Mouse (Mus musculus) ES-Bruce4 (cell line): ENCODE results near the gene Mtmr11. TPM values are rescaled to one million over a fixed set of nuclear protein-coding genes. Genes with fewer than 3 reads are reported as not detected.

Experiments
- H3K27ac ChIP-seq: 2 replicates; pipeline ENCODE4 v1.5.1; 2012; ENCODE audit warnings: low read length, inconsistent platforms; ENCODE audit not compliant: insufficient read depth
- H3K27me3 ChIP-seq: 2 replicates; pipeline ENCODE4 v1.6.1; 2012; ENCODE audit warnings: mild to moderate bottlenecking, low read length, inconsistent platforms; ENCODE audit not compliant: control insufficient read depth, poor library complexity, insufficient read depth, severe bottlenecking
- H3K36me3 ChIP-seq: 2 replicates; pipeline ENCODE4 v1.6.1; 2012; ENCODE audit warnings: inconsistent platforms, mild to moderate bottlenecking, low read length, moderate library complexity; ENCODE audit not compliant: control insufficient read depth, poor library complexity, insufficient read depth, severe bottlenecking
- H3K4me1 ChIP-seq: one replicate; pipeline ENCODE4 v1.8.1; 2011; ENCODE audit warnings: low read length; ENCODE audit not compliant: control insufficient read depth, insufficient read depth
- H3K4me3 ChIP-seq: 2 replicates; pipeline ENCODE4 v1.5.1; 2011; ENCODE audit warnings: low read depth, mild to moderate bottlenecking, low read length
- H3K9ac ChIP-seq: 2 replicates; pipeline ENCODE4 v1.6.1; 2012; ENCODE audit warnings: low read depth, mild to moderate bottlenecking, inconsistent platforms; ENCODE audit not compliant: poor library complexity, severe bottlenecking
- H3K9me3 ChIP-seq: replicated peaks from 2 replicates; pipeline ENCODE4 v1.6.1; 2012; ENCODE audit warnings: mild to moderate bottlenecking, low read length, inconsistent platforms; ENCODE audit not compliant: control insufficient read depth, poor library complexity, insufficient read depth, severe bottlenecking
- CTCF ChIP-seq: IDR thresholded peaks from one replicate; pipeline ENCODE4 v1.8.1; 2011; ENCODE audit warnings: low read depth, low read length
- EP300 ChIP-seq: IDR thresholded peaks from 2 replicates; pipeline ENCODE4 v1.6.1; 2011; ENCODE audit warnings: low read depth, low read length; ENCODE audit not compliant: insufficient read depth
- POLR2A ChIP-seq: IDR thresholded peaks from one replicate; pipeline ENCODE4 v1.8.1; 2011; ENCODE audit warnings: low read length; ENCODE audit not compliant: insufficient read depth
- polyA plus RNA-seq: library from polyadenylated mRNA; stranded (reverse); fragments of >200 nt; gene quantifications from 2 replicates; pipeline ENCODE4 v1.2.4, GENCODE M21; 2011; ENCODE audit warnings: low read depth; ENCODE audit not compliant: missing spikeins, insufficient read depth, insufficient read length

The Mtmr11 gene
- 4.3 and 7.4 TPM in 2 replicates for polyA plus RNA-seq

GRCm38 (mm10) chr3:96161869-96162840, at the start of gene Mtmr11:
TSS of gene Mtmr11 (plus strand) at chr3:96162004.
- H3K9me3 ChIP-seq = no peaks in the 10 kb centered on the region
- H3K9ac ChIP-seq = peak within 1 kb of the TSS; percentile 42
- no peak for TF ChIP-seq EP300
- no peak for TF ChIP-seq CTCF
- no peak for TF ChIP-seq POLR2A
- H3K4me3 ChIP-seq = peak within 1 kb of the TSS; percentile 64
- peaks cover 5% of the 10 kb centered on the region for H3K4me1 ChIP-seq
- no peaks in the 10 kb centered on the region for H3K27me3 ChIP-seq
- H3K36me3 ChIP-seq = no peaks in the 10 kb centered on the region
- peak within 1 kb of the TSS; percentile 86 for H3K27ac ChIP-seq

- Histone ChIP-seq H3K4me3 (no peak overlapping the region), H3K27ac (no peak overlapping the region), H3K9me3 (no peaks in the 10 kb centered on the region), H3K9ac (no peak overlapping the region), H3K36me3 (peaks cover 2% of the 10 kb centered on the region; the same call in 1 of the 2 replicates), H3K27me3 (no peaks in the 10 kb centered on the region), H3K4me1 (no peaks in the 10 kb centered on the region)
- TF ChIP-seq EP300 (no peak), CTCF (no peak), POLR2A (no peak)
Observed at GRCm38 (mm10) chr3:96113251-96113650, 48.6 kb upstream of the Mtmr11 start.

DNA sequence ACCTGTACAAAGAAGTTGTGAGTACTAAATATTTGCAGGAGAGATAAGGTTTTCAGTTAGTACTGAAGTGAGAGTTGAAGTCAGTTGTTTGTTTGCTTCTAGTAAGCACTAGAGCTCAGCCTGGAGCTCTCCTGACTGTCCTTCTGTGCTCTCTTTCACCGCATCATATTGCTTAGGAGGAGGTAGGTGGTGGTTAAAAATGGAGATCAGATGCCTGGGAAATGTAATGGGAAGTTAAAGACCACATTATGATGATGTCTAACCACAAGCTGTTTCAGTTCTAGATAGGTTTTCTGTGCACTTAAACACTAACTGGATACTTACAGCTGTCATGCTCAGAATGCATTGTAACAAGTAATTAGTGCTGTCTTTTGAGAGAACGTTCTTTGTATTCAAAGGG, 43.7 kb upstream of the Mtmr11 start:
- Histone ChIP-seq H3K9ac (no peak overlapping the region), H3K9me3 (no peaks in the 10 kb centered on the region), H3K36me3 (peaks cover 2% of the 10 kb centered on the region; the same call in 1 of the 2 replicates), H3K27ac (no peak overlapping the region), H3K4me3 (no peak overlapping the region), H3K27me3 (no peaks in the 10 kb centered on the region), H3K4me1 (no peaks in the 10 kb centered on the region)
- TF ChIP-seq POLR2A = no peak
- no peak for TF ChIP-seq CTCF
- no peak for TF ChIP-seq EP300

GRCm38 (mm10) chr3:96118702-96119101, 43.1 kb upstream of the Mtmr11 start:
- Histone ChIP-seq H3K4me1 (no peaks in the 10 kb centered on the region), H3K4me3 (no peak overlapping the region), H3K9me3 (no peaks in the 10 kb centered on the region), H3K27me3 (no peaks in the 10 kb centered on the region), H3K9ac (no peak overlapping the region), H3K27ac (no peak overlapping the region), H3K36me3 (peaks cover 2% of the 10 kb centered on the region; the same call in 1 of the 2 replicates)
- TF ChIP-seq POLR2A (no peak), EP300 (no peak), CTCF (no peak)

DNA sequence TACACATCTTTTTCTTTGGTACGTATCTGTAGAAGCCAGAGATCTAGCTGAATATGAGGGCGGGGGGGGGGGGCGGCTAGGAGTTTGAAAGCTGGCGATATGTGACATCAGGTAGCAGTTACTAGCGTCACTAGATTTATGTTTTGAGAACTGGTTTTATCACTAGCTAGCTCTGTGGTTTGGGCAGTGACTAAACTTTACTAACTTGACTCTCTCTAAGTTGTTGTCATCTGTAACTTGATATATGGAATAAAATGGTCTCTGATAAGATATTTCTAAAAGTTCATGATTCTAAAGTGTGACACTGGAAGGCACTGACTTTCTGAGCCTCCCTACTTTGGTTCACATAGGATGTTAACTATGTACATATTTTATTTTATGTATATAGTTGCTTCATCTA, 37.6 kb upstream of the Mtmr11 start:
- no peak for TF ChIP-seq EP300
- no peak for TF ChIP-seq CTCF
- TF ChIP-seq POLR2A = no peak
- Histone ChIP-seq H3K4me1 (no peaks in the 10 kb centered on the region), H3K36me3 (no peaks in the 10 kb centered on the region), H3K27me3 (no peaks in the 10 kb centered on the region), H3K4me3 (no peak overlapping the region), H3K9me3 (no peaks in the 10 kb centered on the region), H3K27ac (no peak overlapping the region), H3K9ac (no peak overlapping the region)

DNA sequence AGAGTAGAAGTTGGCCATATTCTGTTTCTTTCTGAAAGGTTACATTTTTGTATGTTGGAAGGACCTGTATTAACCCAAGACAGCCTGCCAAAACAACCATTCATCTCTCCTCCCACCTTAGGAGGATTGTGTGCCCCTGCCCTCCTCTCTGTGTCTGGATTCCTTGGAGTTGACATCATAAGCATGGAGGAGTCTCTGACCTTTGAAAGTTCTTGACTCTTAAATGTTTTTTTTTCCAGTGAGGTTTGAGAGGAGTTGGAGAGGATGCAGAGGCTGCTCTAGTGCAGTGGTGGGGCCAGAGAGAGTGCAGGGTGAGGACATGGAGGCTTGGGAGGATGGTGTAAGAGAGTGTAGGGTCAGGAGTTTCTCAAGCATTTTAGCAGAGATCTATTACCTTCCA, 33.7 kb upstream of the Mtmr11 start:
- Histone ChIP-seq H3K27ac (no peak overlapping the region), H3K9ac (no peak overlapping the region), H3K36me3 (no peaks in the 10 kb centered on the region), H3K27me3 (no peaks in the 10 kb centered on the region), H3K9me3 (no peaks in the 10 kb centered on the region), H3K4me3 (no peak overlapping the region), H3K4me1 (no peaks in the 10 kb centered on the region)
- TF ChIP-seq CTCF (no peak), POLR2A (no peak), EP300 (no peak)
